Mouse (Mus musculus) megakaryocyte progenitor cell, adult 5-6 weeks (primary cell): ENCODE results near the gene Crtap. TPM values are rescaled to one million over a fixed set of nuclear protein-coding genes. Genes with fewer than 3 reads are reported as not detected.
"Not testable (repeated sequence)": the region's sequence is repeated elsewhere in the genome, so short reads cannot be mapped to it uniquely, and the experiment has no call there.

Experiments
- ATAC-seq: replicated peaks from 2 replicates; pipeline ENCODE4 v1.8.0; 2016; ENCODE audit warnings: mild to moderate bottlenecking, moderate TSS enrichment, inconsistent platforms; ENCODE audit not compliant: poor library complexity
- total RNA-seq, 2 experiments: library from RNA; stranded (forward) in 1 of 2; stranded (reverse) in 1 of 2; fragments of 157-497, 149-512 nt in 1 of 2; fragments of 200-1000 nt in 1 of 2; gene quantifications; 2 replicates each; pipeline versions ENCODE4 v1.2.3 to v1.2.4; 2015 to 2017

Crtap gene
- total RNA-seq, 2 experiments from 2014 or later, result 33.4 to 90.2 TPM

- no peak for ATAC-seq
Measured at GRCm38 (mm10) chr9:114399680-114400079, 9.2 kb upstream of the Crtap start.

GRCm38 (mm10) chr9:114395258-114395657, 4.8 kb upstream of the Crtap start:
- ATAC-seq, result peak; percentile 45

DNA sequence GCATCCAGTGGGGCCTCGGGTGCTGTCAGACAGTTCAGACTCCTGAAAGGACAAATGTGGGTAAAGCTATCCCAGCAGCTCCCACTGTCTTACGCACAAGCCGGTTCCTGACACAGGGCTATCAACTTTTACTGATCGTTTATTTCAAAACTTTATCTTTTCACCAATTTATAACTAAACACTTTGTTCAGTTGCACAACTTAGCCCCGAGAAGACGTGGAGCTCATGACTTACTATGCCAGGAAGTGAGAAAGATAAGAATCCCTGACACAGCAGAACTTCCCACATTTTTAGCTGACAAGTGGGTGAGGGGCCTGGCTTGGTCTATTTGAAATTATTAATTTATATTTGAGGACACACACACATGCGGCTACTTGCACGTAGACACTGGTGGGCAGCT, 4.2 kb upstream of the Crtap start:
- ATAC-seq, result no peak

DNA sequence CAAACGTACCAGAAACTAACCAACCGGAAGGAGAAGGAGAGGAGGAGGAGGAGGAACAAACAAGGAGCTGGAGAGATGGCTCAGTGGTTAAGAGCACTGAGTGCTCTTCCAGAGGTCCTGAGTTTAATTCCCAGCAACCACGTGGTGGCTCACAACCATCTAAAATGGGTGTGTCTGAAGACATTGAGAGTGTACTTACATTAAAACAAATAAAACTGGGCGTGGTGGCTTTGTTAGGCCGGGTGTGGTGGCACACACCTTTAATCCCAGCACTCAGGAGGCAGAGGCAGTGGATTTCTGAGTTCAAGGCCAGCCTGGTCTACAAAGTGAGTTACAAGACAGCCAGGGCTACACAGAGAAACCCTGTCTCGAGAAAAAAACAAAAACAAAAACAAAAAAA, 3.7 kb upstream of the Crtap start:
- not testable (repeated sequence) for ATAC-seq

DNA sequence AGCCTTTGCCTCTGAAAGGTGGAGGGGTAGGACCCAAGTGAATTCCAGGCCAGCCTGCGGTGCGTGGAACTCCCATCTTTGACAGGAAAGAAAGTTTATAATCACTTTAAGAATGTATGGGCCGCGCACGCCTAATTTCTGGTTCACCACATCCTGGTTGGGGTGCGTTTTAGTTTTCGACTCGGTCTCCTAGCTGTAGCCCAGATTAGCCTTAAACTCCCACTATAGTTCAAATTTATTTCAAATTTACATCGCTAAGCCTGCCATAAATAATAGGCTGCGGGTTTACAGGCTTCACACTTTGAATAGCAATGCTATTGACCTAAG, 237 bp upstream of the Crtap start:
- no peak for ATAC-seq

- peak; percentile 59 for ATAC-seq
Measured at GRCm38 (mm10) chr9:114389371-114389904, 1.0 kb downstream of the Crtap start.

DNA sequence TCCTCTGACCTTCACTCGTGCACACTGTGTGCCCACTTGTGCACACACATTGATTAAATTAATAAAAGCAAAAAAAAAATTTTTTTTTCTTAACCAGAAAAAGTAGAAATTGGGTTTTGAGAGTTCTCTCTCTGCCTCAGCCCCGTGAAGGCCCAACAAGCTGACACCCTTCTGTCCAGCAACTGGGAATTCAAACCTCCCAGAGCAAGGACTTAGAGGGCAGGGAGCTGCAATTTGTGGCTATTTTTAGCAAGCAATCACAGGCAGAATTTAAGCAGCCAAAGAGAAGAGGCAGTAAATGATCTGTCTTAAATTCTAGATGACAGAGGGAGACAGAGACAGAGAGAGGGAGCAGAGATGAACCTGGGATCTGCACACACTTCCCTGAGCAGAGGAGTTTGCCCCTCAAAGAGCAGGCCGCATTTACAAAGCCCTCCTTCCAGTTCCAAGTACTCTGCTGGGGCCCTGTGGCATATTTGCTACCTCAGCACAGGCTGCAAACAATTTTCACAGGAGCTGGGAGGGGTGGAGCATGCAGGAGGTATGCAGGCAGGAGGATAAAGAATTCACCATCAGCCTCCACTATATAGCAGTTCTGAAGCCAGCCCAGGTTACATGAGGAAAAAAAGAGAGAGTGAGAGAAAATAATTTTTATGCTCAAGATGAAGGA, 1.6 kb downstream of the Crtap start:
- ATAC-seq, result no peak

- ATAC-seq, result no peak
Measured at GRCm38 (mm10) chr9:114388288-114388687, 2.2 kb downstream of the Crtap start.

DNA sequence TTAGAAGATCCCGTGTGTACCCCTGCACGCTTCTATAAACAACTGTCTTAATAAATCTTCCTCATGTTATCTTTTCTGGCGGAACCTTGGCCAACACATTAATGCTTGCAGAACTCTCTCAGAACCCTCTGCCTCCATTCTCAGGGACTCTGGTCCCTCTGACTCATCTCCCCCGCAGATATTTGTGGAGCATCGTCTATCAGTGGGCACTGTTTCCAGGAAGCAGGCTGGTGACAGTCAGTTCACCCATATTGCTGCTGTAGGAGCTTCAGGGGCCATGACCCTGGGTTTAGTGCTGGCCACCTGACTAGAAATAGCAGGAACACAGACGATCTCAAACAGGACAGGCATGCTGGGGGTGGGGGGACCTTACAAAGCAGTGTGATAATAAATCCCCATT, 3.4 kb downstream of the Crtap start:
- no peak for ATAC-seq

GRCm38 (mm10) chr9:114385160-114385559, 5.3 kb downstream of the Crtap start:
- ATAC-seq, result no peak

GRCm38 (mm10) chr9:114384691-114385090, 5.8 kb downstream of the Crtap start:
- ATAC-seq, result no peak

- no peak for ATAC-seq
Measured at GRCm38 (mm10) chr9:114382936-114383710, 7.4 kb downstream of the Crtap start.

GRCm38 (mm10) chr9:114380881-114381733, 9.4 kb downstream of the Crtap start:
- peak; percentile 56 for ATAC-seq

DNA sequence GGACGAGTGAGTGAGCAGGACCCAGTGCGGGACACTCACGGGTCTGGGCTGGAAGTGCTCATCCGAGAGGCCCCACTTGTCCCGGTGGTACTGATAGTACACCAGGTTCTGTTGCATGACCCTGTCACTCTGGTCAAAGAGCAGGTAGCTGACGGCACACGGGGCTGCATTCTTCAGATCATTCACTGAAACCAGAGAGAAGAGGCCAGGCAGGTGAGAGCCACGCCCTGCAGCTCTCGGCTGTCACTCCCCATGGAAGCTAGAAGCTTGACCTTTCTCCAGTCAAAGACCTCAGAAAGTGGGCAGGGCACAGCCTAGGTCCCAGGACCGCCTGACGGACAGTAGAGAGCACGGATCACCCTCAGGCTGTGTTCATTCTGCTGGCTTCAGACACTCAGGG, 10.6 kb downstream of the Crtap start:
- no peak for ATAC-seq

GRCm38 (mm10) chr9:114377168-114377567, 13.3 kb downstream of the Crtap start:
- peak; percentile 63 for ATAC-seq

DNA sequence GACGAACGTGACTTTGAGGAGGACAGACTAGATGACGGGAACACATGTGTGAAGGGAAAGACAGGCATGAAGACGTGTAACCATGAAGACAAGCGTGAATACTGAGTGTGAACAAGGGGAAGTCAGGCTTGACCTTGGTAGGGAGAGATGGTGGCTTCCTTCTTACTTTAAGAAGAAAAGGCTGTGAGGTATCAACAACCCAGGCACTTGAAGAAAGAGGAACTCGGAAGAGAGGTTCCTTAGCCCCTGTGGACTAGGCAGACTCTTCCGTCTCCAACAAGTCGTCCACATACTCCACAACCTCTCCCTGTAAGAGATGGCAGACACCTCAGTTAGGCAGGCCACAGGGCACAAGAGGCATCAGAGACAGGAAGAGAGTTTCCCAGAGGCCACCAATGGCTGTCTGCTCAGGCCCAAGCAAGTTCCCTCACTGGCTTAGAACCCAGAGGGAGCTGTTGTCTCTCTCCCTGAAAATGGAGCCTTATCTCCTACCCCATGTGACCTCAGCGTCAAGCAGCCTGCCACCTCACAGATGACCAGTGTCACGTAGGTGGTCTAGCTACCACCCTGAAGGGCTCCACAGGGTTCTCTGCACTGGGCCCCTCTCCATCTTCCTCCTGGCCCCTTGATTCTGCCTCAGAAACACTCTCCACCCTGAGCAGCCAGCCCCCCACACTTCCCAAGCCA, 15.1 kb downstream of the Crtap start:
- ATAC-seq, result peak; percentile 14

DNA sequence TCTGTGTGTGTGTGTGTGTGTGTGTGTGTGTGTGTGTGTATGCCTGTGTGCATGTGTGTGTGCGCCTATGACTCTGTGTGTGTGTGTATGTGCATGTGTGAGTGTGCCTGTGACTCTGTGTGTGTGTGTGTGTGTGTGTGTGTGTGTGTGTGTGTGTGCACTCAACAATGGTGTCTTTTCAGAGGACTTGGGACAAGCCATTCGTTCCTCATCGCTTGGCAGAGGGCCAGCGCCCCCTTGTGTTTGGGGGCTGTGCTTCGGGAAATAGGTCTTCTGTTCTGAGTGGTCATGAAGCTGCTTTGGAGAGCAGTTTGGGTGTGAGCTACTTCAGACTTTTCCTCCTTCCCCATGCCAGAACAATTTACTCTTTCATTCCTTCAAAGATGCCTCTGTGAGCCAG, 18.8 kb downstream of the Crtap start:
- ATAC-seq, result not testable (repeated sequence)

DNA sequence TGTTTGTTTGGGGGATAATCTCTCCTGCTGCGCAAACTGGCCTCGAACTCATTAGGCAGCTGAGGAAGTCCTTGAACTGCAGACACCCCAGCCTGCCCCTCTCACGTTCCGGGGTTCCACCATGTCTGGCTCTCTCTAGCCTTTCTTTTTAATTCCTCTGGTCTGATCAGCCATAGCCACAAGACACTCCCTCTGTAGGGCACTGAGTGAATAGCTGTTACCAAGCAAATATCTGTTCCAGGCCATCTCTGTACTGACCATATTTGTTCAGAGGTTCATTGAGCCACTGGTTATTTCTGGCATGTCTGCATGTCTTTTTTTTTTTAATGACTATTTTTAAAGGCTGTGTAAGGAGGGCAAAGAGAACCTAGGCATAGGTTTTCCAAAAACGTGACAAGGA, 21.1 kb downstream of the Crtap start:
- ATAC-seq, result peak; percentile 55

DNA sequence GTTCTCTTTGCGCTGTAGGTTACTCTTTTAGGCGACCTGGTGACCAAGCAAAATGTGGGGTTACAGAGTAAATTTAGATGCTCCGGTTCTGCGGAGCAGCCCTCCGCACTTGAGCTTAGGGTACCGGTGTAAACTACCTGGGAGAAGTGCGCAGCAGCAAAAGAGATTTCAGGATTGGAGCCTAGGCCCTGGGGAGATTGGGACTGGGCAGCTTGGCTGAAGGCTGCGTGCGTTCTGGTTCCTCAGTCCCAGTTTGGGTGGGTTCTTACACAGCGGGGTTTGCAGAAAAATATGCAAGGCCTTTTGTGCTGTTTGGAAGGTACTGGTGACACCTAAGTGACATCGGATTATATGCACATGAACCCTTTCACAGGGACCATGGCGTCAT, 22.0 kb downstream of the Crtap start:
- ATAC-seq, result no peak; the same call in 1 of the 2 replicates

DNA sequence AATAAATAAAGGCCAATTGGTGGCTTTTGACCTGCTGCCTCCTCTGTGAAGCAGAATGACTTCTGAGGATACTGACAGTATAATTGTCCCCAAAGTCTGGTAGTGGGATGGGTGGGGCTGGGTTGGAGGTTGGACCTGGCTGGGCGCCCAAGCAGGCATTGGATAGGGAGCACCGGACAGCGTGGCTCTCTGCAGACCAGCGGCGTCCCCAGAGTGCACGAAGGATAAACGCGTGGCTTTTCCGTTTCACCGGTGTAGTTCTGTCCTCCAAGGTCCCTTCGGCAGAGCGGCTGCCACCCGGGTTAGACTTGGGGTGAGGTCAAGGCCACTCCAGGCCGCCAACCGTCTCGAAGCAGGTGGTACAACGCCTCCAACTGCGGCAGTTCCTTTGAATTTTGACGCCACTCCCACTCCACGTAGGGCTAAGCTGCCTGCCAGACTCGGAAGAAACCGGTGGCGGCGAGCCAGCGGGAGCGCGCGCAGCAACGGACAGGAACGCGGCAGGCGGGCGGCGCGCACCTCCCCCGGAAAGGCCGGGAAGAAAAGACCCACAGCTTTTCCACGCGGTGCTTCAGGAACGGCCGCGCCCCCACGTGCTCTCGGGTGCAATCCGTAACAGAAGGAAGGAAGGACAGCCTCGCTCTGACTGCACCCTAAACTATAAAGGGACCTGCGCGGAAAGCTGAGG, 22.5 kb downstream of the Crtap start:
- ATAC-seq, result peak; percentile 78
